Mouse (Mus musculus): ENCODE measurements at regions not wholly inside any gene's neighbourhood (a gene's known extent, or its start where the extent isn't known, plus 50 kb on each side); places are given as distances from the start of the nearest gene placed in this dataset.
A peak's percentile ranks its signal among the peaks of the same experiment; 100 is the strongest.

GRCm38 (mm10) chr10:43669471-43669870, 91.4 kb downstream of the Cd24a start:
- TF ChIP-seq CTCF (IDR thresholded peaks at IDR 0.05; ENCODE audit: low read depth), result no peak
- TF ChIP-seq EP300 (IDR thresholded peaks at IDR 0.05; ENCODE audit: low read depth), result peak; percentile 39; the same call in 1 of the 2 replicates
